Mouse (Mus musculus): ENCODE results near the gene Thbs2.

The Thbs2 gene

DNA sequence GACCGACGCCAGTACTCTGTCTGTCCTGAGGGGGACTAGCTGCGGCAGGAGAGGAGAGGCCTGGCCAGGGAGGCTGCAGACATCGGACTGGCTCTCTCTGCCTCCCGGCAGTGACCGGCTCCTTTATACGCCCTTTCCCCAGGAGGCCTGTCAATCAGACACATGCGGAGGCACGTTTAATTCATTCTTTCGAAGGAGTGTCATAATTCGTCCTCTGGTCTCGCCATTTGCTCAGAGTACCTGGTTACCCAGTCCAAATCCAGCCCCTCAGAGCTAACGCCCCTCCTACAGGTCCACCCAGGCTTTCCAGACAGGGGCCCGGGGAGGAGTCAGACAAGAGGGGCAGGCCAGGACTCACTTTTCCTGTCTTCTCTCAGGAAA lies at the start of gene Thbs2:
Thbs2 (minus strand) TSS at position 242 of the 381 bp plus-strand sequence.
- peak; percentile 61 for DNase-seq (ENCODE audit: low spot score)

DNA sequence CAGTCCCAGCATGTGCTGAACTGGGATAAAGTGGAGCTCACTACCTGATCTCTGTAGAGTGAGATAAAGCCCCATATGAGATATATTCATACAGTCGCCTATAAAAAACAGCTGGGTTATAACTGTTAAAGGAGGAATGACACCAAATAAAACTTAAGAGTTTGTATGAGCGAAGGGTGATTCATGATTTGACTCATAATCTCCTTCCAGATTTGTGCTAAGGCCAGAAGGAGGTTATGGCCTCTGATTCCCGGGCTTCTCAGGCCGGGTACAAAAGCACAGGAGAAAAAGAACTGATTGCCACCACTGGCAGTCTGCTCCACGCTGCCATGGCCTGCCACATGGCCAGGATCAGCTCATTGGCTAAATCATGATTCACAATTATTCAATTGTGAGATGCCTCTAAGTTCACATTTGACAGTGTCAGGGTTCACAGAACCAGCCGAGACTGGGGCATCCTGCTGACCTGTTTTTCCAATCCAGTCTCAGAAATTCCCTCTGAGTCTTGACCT lies 41.5 kb upstream of the Thbs2 start:
- DNase-seq (ENCODE audit: low spot score) = no peak

DNA sequence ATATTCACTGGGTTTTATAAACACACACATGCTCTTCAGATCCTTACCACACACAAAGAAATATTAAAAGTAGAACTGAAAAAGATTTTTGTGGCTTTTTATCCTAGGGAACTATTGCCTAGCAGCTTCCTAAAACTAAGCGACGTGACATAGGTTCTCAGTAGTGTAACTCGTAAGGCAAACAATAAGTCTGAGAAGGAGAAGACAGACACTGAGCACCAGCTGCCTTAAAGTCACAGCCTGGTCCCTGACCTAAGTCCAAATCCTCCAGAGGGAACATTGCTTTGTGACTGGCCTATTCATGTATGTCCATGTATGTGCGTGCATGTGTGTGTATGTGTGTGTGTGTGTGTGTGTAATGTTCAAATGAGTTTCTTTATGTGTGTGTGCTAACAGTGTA lies 40.3 kb upstream of the Thbs2 start:
- no peak for DNase-seq (ENCODE audit: low spot score)

DNA sequence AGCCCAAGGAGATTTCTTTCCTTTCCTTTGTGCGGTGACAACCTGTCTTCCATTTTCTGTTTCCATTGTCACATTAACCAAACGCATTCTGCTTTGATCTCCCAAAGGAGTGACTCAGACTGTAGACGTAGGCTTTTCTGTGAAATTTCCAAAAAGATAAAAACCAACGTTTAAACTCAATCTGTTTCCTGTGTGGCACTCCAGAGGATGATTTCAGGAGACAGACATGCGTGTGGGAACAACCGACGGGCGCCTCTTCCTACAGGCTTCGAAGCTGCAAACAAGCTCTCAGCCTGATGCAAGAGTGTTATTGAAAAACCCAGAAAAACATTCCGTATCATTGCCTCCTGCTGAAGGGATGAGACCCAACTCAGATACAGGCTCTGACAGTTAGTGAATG lies 39.9 kb upstream of the Thbs2 start:
- no peak for DNase-seq (ENCODE audit: low spot score)

DNA sequence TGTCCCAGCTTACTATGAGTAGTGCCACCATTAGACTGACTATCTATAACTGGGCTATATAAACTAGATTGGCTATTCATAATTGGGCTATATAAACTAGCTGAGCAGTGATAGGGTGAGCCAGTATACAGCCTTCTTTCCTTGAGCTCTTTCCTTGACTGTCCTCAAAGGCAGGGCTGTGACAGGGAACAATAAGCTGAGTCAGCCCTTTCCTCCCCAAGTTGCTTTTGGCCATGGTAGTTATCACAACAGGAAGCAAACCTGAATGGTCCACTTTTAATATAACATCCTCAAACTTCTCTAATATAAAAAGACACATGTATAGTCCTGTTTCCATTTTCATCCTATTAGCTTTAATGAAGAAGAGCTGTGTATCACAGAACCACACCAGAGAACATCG lies 39.0 kb upstream of the Thbs2 start:
- DNase-seq (ENCODE audit: low spot score) = no peak

DNA sequence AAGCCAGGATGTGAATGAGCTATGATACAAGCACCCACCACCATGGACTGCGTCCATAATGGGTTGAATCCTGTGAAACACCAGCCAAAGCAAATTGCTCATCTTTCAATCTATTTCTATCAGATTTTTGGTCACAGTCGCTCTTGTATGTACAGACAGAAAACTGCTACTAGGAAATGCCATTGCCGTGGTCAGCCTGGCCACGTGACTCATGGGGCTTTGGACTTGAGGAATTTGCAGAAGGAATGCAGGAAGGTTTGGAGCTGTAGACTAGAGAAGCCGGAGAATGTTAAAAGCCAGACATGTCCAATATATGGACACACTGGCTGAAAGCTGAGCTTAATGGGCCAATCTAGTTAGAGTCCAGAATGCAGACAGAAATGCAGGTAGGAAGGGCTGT lies 36.6 kb upstream of the Thbs2 start:
- DNase-seq (ENCODE audit: low spot score) = no peak

DNA sequence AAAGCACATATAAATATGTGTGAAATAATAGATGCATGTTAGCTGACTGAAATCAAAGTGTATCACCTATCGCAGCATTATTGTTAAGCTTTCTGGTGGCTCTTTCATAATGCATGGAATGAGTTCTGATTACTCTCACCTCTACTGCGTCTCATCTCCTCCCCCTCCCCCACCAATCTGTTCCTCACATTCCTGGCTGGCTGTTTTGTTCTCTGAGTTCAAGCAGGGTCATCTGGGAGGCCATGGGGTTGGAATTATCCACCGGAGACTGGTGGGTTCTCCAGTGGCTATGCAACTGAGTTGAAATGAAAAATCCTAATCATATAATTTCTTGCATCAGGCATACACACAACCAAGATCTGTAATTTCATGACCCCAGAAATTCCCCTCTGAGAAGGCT lies 33.4 kb upstream of the Thbs2 start:
- DNase-seq (ENCODE audit: low spot score) = no peak

DNA sequence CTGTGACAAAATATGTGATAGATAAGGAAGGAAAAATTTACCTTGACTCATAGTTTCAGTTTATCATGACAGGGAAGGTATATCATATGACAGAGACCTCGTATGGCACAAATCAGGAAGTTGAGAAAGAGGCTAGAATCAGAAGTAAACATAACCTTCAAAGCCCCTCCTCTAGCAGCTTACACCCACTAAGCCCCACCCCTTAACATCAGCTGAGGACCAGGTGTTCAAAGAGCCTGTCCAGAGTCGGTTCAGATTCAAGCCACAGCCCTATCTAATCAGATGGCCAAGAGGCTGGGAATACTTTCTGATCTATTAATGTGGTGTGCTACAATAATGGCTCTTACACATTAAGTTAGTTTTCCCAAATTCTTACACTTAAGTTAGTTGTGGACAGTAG lies 30.8 kb upstream of the Thbs2 start:
- no peak for DNase-seq (ENCODE audit: low spot score)

DNA sequence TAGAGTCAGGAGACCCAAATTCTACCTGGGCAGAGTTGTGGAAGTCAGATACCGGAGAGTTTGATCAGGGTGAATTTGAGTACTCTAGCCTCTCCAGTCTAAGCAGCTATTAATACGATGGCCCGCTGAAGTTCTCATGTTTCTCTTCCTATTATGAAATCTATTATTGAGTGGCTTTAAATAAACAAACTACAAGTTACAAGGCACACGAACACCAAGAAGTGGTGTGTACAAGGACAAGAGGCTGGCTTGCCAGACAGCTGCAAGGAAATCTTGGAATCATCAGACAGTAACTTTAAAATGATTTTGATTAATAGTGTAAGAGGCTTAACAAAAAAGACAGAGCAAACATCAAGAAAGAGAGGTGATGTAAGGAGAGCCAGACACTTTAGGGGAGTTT lies 27.3 kb upstream of the Thbs2 start:
- DNase-seq (ENCODE audit: low spot score) = no peak

DNA sequence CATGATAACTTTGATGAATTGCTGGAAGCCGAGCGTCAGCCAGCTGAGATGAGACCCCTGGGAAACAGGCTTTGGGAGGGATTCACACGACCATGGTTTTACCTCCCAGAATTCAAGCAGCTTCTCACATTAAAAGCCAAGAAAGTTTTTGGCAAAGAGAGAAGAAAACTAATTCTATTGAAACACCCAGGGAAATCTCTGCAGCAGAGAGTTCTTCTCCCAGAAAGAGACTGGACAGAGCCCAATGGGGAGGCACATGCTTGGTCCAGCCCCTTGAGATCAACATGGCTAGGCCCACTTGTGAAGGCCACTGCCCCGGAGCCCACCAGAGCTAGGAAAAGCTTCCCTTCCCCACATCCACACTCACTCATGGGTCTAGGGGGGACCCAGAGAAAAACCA lies 26.9 kb upstream of the Thbs2 start:
- DNase-seq (ENCODE audit: low spot score) = no peak

DNA sequence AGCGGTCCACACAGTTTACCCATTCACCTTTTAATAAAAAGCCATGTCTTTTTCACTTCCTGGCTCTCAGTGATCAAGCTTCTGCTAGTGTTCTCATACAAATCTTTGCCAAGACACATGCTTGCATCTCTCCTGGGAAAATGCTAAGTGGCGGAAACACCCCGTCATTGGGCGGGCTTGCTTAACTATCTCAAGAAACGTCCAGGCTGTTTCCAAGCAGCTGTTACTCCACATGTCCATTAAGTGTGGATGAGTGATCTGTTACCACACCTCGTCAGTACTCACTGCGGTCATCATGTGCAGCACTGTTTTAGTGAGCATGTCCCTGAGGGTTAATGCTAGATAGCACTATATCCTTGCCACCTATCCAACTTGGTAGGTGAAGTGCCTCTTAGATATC lies 26.2 kb upstream of the Thbs2 start:
- DNase-seq (ENCODE audit: low spot score) = no peak

DNA sequence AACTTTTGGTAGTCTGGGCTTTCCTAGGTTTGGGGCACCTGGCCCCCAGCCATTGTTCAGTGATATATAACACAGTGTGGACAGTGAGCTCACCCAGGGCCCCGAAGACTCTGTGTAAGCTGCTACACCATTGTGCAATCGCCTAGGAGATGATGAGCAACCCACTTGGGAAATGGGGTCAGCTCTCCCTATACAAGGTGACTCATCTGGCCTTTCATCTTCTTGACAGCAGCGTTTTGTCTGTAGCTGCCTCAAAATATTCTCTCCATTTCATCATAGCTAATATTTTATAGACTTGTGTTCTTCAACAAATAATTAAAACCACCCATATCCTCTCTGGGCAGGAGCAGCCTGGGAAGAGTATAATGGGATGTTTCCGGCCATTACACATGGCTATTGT lies 24.8 kb upstream of the Thbs2 start:
- DNase-seq (ENCODE audit: low spot score) = no peak

DNA sequence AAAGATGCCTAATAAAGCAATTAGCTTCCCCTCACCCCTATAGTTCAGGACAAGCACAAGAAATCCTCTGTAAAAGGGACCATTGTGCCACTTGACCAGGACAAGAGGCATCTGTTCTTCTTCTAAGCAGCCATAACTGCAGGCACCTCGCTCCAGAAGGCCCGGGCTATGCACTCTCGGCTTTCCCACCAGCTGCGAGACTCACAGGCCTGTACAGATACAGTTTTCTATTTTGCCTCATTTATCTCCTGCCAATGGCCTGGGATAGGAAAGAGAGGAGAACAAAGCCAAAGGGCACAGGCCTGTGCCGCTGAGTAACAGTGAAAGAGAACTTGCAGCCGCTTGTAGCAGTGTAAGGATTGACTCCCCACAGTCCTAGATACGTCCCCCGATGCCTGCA lies 20.7 kb upstream of the Thbs2 start:
- DNase-seq (ENCODE audit: low spot score) = no peak

DNA sequence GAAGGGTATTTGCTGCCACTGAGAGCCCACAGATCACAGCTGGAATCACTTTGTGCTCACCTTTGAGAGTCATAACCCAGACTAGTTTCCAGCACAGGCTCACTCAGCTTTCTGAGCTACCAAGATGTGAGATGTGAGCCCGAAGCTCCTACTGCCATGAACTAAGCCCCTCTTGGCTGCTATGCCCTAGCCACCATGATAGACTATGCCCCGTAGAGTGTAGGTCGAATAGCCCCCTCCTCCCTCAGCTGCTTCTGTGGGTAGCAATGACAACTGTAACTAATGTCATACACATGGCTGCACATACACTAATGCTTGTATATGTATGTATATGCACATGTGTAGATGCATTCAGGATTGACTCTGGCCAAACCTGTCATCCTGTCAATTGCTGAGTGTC lies 20.3 kb upstream of the Thbs2 start:
- DNase-seq (ENCODE audit: low spot score) = no peak

DNA sequence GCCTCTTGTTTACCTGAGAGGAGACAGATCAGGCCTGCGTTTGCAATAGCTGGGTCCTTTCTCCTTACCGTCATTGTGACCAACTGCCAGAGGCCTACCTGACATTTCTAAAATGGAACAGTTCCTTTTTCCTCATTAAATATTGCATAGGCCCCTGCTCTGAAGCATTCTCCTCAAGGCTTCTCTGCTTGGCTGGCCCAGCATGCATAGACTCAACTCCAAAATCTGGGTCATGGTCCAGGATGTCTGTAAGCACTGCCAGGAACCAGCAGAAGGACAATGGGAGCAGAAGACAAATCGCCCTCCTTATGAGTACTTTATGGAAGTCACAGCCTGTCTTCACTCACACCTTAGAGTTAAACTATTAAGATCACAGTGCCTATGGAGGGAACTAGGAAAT lies 17.7 kb upstream of the Thbs2 start:
- DNase-seq (ENCODE audit: low spot score) = peak; percentile 13

DNA sequence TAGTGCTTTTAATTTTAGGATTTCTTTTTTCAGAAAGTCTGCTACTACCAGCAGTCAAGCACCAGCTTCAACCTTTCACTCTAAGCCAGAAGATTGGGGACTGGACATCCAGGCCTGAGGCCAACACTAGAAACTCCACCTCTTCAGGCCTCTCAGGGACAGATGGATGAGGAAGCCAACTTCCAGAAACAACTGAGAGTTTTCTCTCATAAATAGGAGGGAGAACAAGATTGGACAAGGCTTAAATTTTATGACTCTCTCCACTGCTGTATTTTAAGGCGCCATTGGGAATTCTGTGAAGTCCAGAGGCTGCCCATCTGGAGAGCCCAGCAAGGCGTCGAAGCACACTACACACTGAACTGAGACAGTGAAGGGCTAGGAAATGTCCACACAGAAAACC lies 17.0 kb upstream of the Thbs2 start:
- peak; percentile 41 for DNase-seq (ENCODE audit: low spot score)

DNA sequence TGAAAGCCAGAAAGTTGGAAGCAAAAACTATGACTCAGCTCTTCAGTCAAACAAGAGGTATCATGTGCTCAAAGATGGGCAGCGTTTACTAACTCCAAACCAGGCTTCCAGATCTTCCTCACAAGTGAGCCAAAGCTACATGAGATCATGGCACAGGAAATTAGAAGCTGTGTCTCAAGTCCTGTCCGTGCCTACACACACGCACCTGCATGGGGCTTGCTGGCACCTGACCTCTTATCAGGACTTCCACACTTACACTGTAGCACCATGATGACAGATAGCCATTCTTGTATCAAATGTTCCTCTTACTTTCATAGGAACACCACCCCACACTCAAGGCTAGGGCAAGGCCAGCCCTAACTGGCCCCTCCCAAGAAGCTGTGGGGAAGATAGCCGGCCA lies 12.0 kb upstream of the Thbs2 start:
- DNase-seq (ENCODE audit: low spot score) = peak; percentile 28

DNA sequence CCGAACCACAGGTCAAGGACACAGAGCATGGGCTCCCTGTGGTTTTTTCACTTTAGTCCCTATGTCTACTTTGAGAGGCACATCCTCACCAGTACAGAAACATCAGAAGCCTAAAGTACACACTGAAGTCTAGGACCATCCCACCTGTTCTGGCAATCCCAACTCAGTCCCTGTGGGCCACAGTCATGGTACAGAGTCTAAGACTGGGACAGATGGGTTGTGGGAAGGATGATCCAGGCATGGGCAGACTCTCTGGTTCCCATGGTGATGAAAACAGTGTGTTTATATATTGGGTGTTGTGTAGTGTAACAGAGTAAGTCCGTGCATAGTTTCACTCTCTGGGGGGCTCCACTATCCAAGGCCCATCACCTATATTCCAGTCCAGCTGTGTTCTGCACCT lies 11.4 kb upstream of the Thbs2 start:
- DNase-seq (ENCODE audit: low spot score) = peak; percentile 17

DNA sequence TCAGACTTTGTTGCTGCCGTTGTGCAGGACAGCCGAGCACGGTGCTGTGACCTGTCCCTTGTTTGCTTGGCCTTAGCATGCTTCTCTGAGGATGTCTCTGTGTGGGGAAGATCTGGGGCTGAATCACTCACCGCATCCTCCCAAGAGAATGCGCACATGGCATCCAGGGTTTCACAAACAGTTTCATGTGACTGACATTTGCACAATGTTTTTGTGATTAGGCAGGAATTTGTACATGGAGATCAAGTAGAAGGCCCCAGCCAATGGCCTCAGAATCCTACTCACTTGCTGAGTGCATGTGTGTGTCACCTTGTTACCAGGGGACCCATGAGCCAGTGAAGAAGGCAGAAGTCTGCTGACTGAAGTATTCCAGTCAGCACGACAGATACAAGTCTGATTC lies 9.7 kb upstream of the Thbs2 start:
- DNase-seq (ENCODE audit: low spot score) = peak; percentile 27

DNA sequence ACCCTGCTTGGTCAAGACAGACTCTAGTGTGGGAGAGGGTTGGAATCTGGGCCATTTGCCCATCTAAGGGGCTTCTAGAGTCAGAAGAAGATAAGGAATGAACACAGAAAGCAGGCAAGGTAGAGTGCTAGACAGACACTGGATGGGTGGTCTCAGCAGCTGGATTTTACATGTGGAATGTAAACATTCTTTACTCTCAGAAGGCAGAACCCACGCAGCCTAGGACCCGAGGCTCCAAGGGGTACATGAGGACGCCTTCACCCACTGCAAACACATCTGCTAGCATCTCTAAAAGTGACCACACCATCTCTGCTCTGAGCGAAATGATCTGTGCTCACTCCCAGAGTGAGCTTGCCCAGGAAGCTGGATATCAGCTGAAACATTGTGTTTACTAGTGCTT lies 9.2 kb upstream of the Thbs2 start:
- peak; percentile 27 for DNase-seq (ENCODE audit: low spot score)

DNA sequence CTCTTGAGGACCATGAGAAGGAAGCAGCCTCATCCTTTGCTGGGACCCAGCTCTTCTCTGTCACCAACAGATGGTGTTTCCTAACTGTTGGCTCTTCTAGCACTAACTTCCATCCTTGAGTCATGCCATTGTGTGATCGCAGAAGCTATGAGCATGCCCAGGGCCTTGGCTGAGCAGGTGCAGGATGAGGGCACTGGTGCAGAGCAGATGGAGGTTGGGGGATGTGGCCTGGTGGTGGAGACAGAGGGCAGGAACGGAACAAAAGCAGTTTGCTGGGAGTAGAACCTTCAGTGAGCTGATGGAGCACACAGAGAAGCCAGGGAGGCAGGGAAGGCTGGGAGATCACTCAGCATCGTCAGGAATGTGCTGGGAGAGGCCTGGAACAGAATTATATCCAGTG lies 8.7 kb upstream of the Thbs2 start:
- peak; percentile 30 for DNase-seq (ENCODE audit: low spot score)

DNA sequence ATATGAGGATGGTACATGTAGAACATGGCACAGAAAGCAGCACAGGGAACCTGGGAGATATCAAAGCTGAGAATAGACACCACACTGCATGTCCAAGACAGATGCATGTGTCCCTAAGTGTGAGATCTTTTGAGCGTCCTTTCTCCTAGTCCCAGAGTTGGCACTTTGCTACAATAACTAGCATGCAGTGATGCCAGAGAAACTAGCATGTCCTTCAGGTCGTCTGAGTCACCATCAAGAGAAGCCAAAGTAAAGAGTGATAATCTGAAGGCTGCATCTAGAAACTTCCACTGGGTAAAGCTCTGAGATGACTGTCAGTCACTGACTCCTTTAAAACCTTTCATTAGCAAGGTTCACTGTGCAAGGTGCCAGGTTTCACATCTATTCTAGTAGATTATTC lies 7.9 kb upstream of the Thbs2 start:
- peak; percentile 23 for DNase-seq (ENCODE audit: low spot score)

DNA sequence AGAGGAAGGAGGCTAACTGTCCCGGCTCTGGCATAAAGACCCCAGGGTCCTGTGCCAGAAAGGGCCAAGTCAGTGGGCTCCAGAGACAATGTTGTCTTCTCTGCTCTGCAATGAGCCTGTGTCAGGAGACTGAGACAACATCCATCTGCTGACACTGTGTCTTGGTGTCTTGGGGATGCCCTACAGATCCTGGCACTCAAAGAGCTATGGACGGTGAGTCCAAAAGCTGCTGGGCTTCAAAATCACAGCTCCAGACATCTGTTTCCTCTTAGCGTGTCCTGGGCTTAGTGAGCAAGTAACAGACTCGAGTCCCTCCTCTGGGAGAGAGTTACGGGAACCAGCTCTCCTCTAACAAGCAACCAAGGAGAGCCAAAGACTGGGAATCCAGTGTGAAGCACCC lies 6.2 kb upstream of the Thbs2 start:
- DNase-seq (ENCODE audit: low spot score) = peak; percentile 31

DNA sequence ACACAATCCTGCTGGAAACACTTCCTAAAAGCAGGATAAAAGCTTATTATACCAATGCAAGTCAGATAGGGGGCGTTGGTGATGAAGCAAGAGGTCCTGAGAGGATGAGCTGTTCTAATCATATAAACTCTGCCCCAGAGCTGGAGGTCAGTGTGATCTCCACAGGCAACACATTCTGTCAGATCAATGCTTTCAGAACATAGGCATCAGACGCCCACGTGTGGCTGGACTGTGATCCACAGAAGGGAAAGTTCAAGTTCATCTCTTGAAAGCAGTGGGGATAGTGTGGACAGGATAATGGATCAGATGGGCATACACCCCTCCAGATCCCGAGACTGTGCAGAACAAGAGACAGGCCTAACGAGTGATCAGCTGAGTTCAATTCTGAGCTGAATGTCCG lies 4.2 kb upstream of the Thbs2 start:
- DNase-seq (ENCODE audit: low spot score) = no peak

DNA sequence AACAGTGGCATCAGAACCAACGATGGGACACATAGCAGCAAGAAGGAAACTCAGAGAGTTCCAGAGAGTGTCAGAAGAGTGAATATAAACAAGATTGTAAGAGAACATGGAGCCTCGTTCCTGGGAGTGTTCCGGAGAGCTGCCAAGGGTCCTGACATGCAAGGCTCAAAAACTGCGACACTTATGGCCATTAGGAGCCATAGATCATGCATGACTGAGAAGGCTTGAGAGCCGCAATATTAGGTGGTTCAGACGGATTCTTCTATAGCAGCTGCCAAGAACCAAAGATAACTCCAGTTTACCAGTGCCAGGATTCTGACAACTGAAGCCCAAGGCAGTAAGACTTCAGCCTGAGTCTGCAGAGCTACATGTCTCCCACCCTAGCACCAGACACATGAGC lies 3.1 kb upstream of the Thbs2 start:
- no peak for DNase-seq (ENCODE audit: low spot score)

Data from testis, postnatal 10 days (tissue).